Mouse (Mus musculus) skeletal muscle tissue, adult 2 months (tissue): Measurements from ENCODE around the gene Gm11236.
"Not testable (repeated sequence)": the region's sequence is repeated elsewhere in the genome, so short reads cannot be mapped to it uniquely, and the experiment has no call there.

Experiments used
- DNase-seq: peaks from one replicate; pipeline ENCODE4 v3.0.0-alpha.2; 2012; ENCODE audit warnings: low read depth, low spot score

Gm11236 gene

GRCm38 (mm10) chr4:73637821-73638220 lies at the start of gene Gm11236:
TSS of gene Gm11236 (plus strand) at chr4:73638121.
- DNase-seq = not testable (repeated sequence)

DNA sequence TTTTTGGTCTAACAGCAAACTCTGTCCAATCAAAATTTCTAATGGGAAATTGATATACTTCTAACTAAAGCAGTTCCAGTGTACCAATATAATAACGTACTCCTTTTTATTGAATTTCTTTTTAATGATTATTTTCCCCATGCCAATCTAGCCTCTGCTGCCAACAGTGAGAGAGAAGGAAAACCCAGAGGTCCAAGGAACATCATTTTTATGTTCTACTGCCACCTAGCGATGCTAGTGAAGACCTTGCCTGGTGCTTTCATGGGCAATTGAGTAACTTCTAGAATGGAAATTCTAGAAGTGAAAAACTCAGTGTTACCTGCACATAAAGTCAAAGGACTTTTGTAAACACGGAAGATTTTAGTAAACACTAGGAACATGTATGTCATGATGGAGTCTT lies 38.7 kb upstream of the Gm11236 start:
- DNase-seq = no peak

DNA sequence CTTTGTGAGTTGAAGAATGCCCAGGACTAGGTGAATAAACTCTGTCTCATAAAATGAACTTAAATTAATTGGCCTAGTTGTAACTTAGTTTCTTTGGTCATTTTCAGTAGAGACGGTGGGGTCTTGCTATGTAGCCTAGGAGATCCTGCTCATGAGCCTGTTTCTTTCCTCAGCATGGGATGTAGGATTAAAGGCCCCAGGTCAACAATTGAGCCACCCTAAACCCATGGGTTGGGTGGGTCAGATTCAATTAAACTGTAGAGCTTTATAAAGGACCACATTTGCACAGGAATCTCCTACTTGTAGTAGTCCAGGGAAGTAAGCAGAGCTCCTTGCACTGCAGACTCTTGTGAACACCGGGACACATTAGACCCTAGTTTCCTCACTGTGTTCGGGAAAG lies 30.3 kb upstream of the Gm11236 start, which contains the start of gene Gm11238:
Gene Gm11238, plus strand, starts transcription at position 301 of the 400 bp plus-strand sequence.
- DNase-seq = not testable (repeated sequence)

DNA sequence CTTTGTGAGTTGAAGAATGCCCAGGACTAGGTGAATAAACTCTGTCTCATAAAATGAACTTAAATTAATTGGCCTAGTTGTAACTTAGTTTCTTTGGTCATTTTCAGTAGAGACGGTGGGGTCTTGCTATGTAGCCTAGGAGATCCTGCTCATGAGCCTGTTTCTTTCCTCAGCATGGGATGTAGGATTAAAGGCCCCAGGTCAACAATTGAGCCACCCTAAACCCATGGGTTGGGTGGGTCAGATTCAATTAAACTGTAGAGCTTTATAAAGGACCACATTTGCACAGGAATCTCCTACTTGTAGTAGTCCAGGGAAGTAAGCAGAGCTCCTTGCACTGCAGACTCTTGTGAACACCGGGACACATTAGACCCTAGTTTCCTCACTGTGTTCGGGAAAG lies 15.2 kb upstream of the Gm11236 start, which contains the start of gene Gm11237:
Gene Gm11237, plus strand, starts transcription at position 301 of the 400 bp plus-strand sequence.
- not testable (repeated sequence) for DNase-seq

DNA sequence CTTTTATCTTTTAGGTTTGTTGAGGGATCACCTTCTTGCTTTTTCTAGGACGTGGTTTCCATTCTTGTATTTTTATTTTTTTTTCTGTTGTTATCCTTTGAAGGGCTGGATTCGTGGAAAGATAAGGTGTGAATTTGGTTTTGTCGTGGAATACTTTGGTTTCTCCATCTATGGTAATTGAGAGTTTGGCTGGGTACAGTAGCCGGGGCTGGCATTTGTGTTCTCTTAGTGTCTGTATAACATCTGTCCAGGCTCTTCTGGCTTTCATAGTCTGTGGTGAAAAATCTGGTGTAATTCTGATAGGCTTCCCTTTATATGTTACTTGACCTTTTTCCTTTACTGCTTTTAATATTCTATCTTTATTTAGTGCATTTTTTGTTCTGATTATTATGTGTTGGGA lies 23.9 kb downstream of the Gm11236 start:
- not testable (repeated sequence) for DNase-seq

DNA sequence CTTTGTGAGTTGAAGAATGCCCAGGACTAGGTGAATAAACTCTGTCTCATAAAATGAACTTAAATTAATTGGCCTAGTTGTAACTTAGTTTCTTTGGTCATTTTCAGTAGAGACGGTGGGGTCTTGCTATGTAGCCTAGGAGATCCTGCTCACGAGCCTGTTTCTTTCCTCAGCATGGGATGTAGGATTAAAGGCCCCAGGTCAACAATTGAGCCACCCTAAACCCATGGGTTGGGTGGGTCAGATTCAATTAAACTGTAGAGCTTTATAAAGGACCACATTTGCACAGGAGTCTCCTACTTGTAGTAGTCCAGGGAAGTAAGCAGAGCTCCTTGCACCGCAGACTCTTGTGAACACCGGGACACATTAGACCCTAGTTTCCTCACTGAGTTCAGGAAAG lies 30.1 kb downstream of the Gm11236 start, which contains the start of gene Gm11239:
Gene Gm11239, plus strand, starts transcription at position 301 of the 400 bp plus-strand sequence.
- not testable (repeated sequence) for DNase-seq

- not testable (repeated sequence) for DNase-seq
Observed at GRCm38 (mm10) chr4:73683216-73683615, 45.3 kb downstream of the Gm11236 start, which contains the start of gene Gm428. TSS of gene Gm428 (plus strand) at chr4:73683516.
